Comparison of ENCODE assay signal across 9 mouse cellular contexts in genomic region chr11:72446311-72447105, GRCm38 (mm10). TPM values are rescaled to one million over a fixed set of nuclear protein-coding genes. Genes with fewer than 3 reads are reported as not detected.
DNase-seq lines count a peak whose midpoint lies in the region; TF ChIP-seq lines count a peak whose summit lies in the region.
"Had no signal": no experiment of that assay in that cellular context is flagged by ENCODE, and none has a peak within 500 bp of the region (broad histone marks: within the 10 kb centered on the region; RNA-seq: fewer than 3 reads in every experiment).

No protein-coding gene starts in this region.

- peaks cover 6% of the 10 kb centered on the region for H3K4me1 ChIP-seq in thymus, adult 2 months (replicated peaks; ENCODE audit: control insufficient read depth, insufficient read depth, low read length)
- peaks cover 2% of the 10 kb centered on the region; the same call in 1 of the 2 replicates for H3K4me1 ChIP-seq in embryonic fibroblast, embryonic 13.5 days (ENCODE audit: control insufficient read depth, insufficient read depth, low read length)

- H3K27me3 ChIP-seq in thymus, adult 2 months (ENCODE audit: control insufficient read depth, insufficient read depth, low read length) = no peaks in the 10 kb centered on the region

- H3K36me3 ChIP-seq in thymus, adult 2 months (ENCODE audit: control insufficient read depth, insufficient read depth, low read length) = peaks cover 41% of the 10 kb centered on the region

- no peak overlapping the region for H3K27ac ChIP-seq in gastrocnemius, adult 2 months
- H3K27ac ChIP-seq in thymus, adult 2 months (ENCODE audit: control insufficient read depth, insufficient read depth, low read length) = no peak overlapping the region
- H3K27ac ChIP-seq in embryonic fibroblast, embryonic 13.5 days (ENCODE audit: insufficient read depth, low read length) = no peak overlapping the region

- WGBS in thymus, adult 2 months = 87% methylated on average over 6 of the region's 6 CpGs

- TF ChIP-seq POLR2A in thymus, adult 2 months (IDR thresholded peaks at IDR 0.05; ENCODE audit: control insufficient read depth, extremely low read depth, insufficient read depth, low read length, poor library complexity) = no peak
- no peak for TF ChIP-seq POLR2A in embryonic fibroblast, embryonic 13.5 days (IDR thresholded peaks at IDR 0.05; ENCODE audit: low read depth, low read length)

- intact Hi-C loops in gastrocnemius, adult 2 months (cut with DNase I) = no loop called here
- intact Hi-C loops in gastrocnemius, postnatal 14 days (cut with DNase I; ENCODE audit: low total_unique reads) = no loop called here

- TF ChIP-seq CTCF in gastrocnemius, adult 2 months (IDR thresholded peaks at IDR 0.05) = peak; percentile 76
- TF ChIP-seq CTCF in thymus, adult 2 months (IDR thresholded peaks at IDR 0.05; ENCODE audit: borderline replicate concordance, control insufficient read depth, extremely low read depth, insufficient read depth, low read length, poor library complexity) = no peak
- TF ChIP-seq CTCF in embryonic fibroblast, embryonic 13.5 days (IDR thresholded peaks at IDR 0.05; ENCODE audit: borderline replicate concordance, insufficient read depth, low read length) = peak; percentile 64; the same call in 1 of the 2 replicates

- DNase-seq in gastrocnemius, adult 2 months = no peak
- DNase-seq in gastrocnemius, postnatal 14 days = no peak
- peak; percentile 33 for DNase-seq in thymus, adult 2 months
- DNase-seq in thymus, adult 18-20 months = no peak
- DNase-seq in mesoderm, embryonic 11.5 days (ENCODE audit: low read depth, low spot score) = peak; percentile 58
- no peak for DNase-seq in frontal cortex, postnatal 14 days (ENCODE audit: low spot score in 2 of 2)
- no peak for DNase-seq in gastrocnemius, adult 8-10 months (ENCODE audit: low spot score in 2 of 2)

- no peak overlapping the region for H3K4me3 ChIP-seq in gastrocnemius, adult 2 months
- H3K4me3 ChIP-seq in thymus, adult 2 months (ENCODE audit: control insufficient read depth, insufficient read depth, low read length) = no peak overlapping the region
- no peak overlapping the region for H3K4me3 ChIP-seq in embryonic fibroblast, embryonic 13.5 days (ENCODE audit: insufficient read depth, low read length)

RNA-seq across cellular contexts. Expression of gene Mybbp1a, which starts 5.4 kb away (rescaled TPM):
- 10 to 100 TPM; 60.2 to 60.9 TPM for total RNA-seq in gastrocnemius, adult 2 months (2021)
- 10 to 100 TPM; 58.7 to 62.8 TPM for total RNA-seq in gastrocnemius, postnatal 14 days (2021)
- 57.1 and 67.8 TPM in 2 replicates for polyA plus RNA-seq in thymus, adult 2 months (2012; rRNA removed)
- 124 and 138 TPM in 2 replicates for polyA plus RNA-seq in embryonic fibroblast, embryonic 13.5 days (2011; ENCODE audit: insufficient read length, low read depth, missing spikeins)
- total RNA-seq in gastrocnemius, adult 8-10 months (2022) = 10 to 100 TPM; 54.6 to 66.0 (median 57.1) TPM

RNA-seq across cellular contexts. Expression of gene Ggt6, which starts 11.2 kb away (rescaled TPM):
- total RNA-seq in gastrocnemius, adult 2 months (2021) = 1 to 10 TPM in 1 of 2 experiments, under 1 TPM in 1; 0.67 to 5.5 TPM
- under 1 TPM; 0.18 to 0.38 TPM for total RNA-seq in gastrocnemius, postnatal 14 days (2021)
- polyA plus RNA-seq in thymus, adult 2 months (2012; rRNA removed) = 4.0 and 4.3 TPM in 2 replicates
- polyA plus RNA-seq in embryonic fibroblast, embryonic 13.5 days (2011; ENCODE audit: insufficient read length, low read depth, missing spikeins) = not detected in 2 replicates
- 1 to 10 TPM; 1.9 to 5.4 (median 3.8) TPM for total RNA-seq in gastrocnemius, adult 8-10 months (2022)
- total RNA-seq: layer of hippocampus, postnatal 14 days had no signal

RNA-seq across cellular contexts. Expression of gene Smtnl2, which starts 35.0 kb away (rescaled TPM):
- total RNA-seq in gastrocnemius, adult 2 months (2021) = 100 to 1,000 TPM; 238 to 342 TPM
- total RNA-seq in gastrocnemius, postnatal 14 days (2021) = 100 to 1,000 TPM; 160 to 162 TPM
- 1.7 and 2.7 TPM in 2 replicates for polyA plus RNA-seq in thymus, adult 2 months (2012; rRNA removed)
- polyA plus RNA-seq in embryonic fibroblast, embryonic 13.5 days (2011; ENCODE audit: insufficient read length, low read depth, missing spikeins) = 0.28 TPM in 1 of 2 replicates, not detected in the other
- total RNA-seq in gastrocnemius, adult 8-10 months (2022) = 100 to 1,000 TPM; 270 to 439 (median 347) TPM

RNA-seq across cellular contexts. Expression of gene Spns2, which starts 43.2 kb away (rescaled TPM):
- total RNA-seq in gastrocnemius, adult 2 months (2021) = 10 to 100 TPM; 15.7 to 65.1 TPM
- total RNA-seq in gastrocnemius, postnatal 14 days (2021) = 10 to 100 TPM; 11.4 to 14.7 TPM
- polyA plus RNA-seq in thymus, adult 2 months (2012; rRNA removed) = 8.9 and 10.6 TPM in 2 replicates
- 0.45 and 1.3 TPM in 2 replicates for polyA plus RNA-seq in embryonic fibroblast, embryonic 13.5 days (2011; ENCODE audit: insufficient read length, low read depth, missing spikeins)
- total RNA-seq in gastrocnemius, adult 8-10 months (2022) = 10 to 100 TPM; 32.1 to 69.6 (median 54.1) TPM

Comparison
In these comparisons a context has a peak if more than half of its experiments do, and no peak if none do; other contexts are left out.
1. DNase-seq: peak in thymus, adult 2 months (single experiment) and mesoderm, embryonic 11.5 days (single experiment); none in gastrocnemius, adult 2 months (single experiment), gastrocnemius, postnatal 14 days (single experiment), thymus, adult 18-20 months (0 of 2), frontal cortex, postnatal 14 days (0 of 2) and gastrocnemius, adult 8-10 months (0 of 2).